Comparison of ENCODE assay signal across 11 mouse cellular contexts in genomic region chr17:65666388-65667161, GRCm38 (mm10). TPM values are rescaled to one million over a fixed set of nuclear protein-coding genes. Genes with fewer than 3 reads are reported as not detected.
DNase-seq lines count a peak whose midpoint lies in the region; ATAC-seq and TF ChIP-seq lines count a peak whose summit lies in the region.
"Had no signal": no experiment of that assay in that cellular context is flagged by ENCODE, and none has a peak within 500 bp of the region (broad histone marks: within the 10 kb centered on the region; RNA-seq: fewer than 3 reads in every experiment).

No protein-coding gene starts in this region.

- TF ChIP-seq RAD21 in MEL (IDR thresholded peaks at IDR 0.05; ENCODE audit: low read depth, low read length): no peak

- no peak for TF ChIP-seq POLR2A in MEL (IDR thresholded peaks at IDR 0.05; ENCODE audit: control insufficient read depth in 1 of 2, insufficient read depth in 1 of 2, low read depth in 1 of 2, low read length in 2 of 2, poor library complexity in 1 of 2)

- H3K27ac ChIP-seq in MEL (ENCODE audit: control insufficient read depth, low read depth, low read length): peak overlapping the region; percentile 58
- peak overlapping the region; percentile 66 for H3K27ac ChIP-seq in lung, postnatal 0 days (ENCODE audit: low read length)
- no peak overlapping the region for H3K27ac ChIP-seq in hindbrain, embryonic 12.5 days

- peaks cover 28 to 35% of the 10 kb centered on the region in 2 experiments for H3K4me1 ChIP-seq in MEL (ENCODE audit: control insufficient read depth in 1 of 2, insufficient read depth in 2 of 2, low read length in 2 of 2)
- H3K4me1 ChIP-seq in lung, postnatal 0 days (ENCODE audit: insufficient read depth, low read depth, low read length): peaks cover 3% of the 10 kb centered on the region; the same call in 1 of the 2 replicates
- H3K4me1 ChIP-seq in hindbrain, embryonic 12.5 days: no peaks in the 10 kb centered on the region

- no peaks in the 10 kb centered on the region for H3K79me2 ChIP-seq in MEL (ENCODE audit: control insufficient read depth, insufficient read depth, low read length, poor library complexity)

- TF ChIP-seq CTCF in MEL (IDR thresholded peaks at IDR 0.05 in 2 of 3, conservative IDR thresholded peaks at IDR 0.05 in 1 of 3; ENCODE audit: control insufficient read depth in 1 of 3, insufficient read depth in 1 of 3, low read depth in 2 of 3, low read length in 3 of 3, poor library complexity in 1 of 3, severe bottlenecking in 1 of 3): no peak
- no peak for TF ChIP-seq CTCF in lung, postnatal 0 days (IDR thresholded peaks at IDR 0.05)

- H3K9ac ChIP-seq in MEL (ENCODE audit: control insufficient read depth, low read depth, low read length, poor library complexity, severe bottlenecking): 0 out of 2 replicates have a peak overlapping the region, but pooled peaks have one; percentile 23
- no peak overlapping the region for H3K9ac ChIP-seq in lung, postnatal 0 days (replicated peaks; ENCODE audit: low read depth)
- no peak overlapping the region for H3K9ac ChIP-seq in hindbrain, embryonic 12.5 days
- H3K9ac ChIP-seq: forebrain, postnatal 0 days had no signal

- H3K9me3 ChIP-seq in MEL (replicated peaks; ENCODE audit: insufficient read depth, low read length): no peaks in the 10 kb centered on the region
- H3K9me3 ChIP-seq in lung, postnatal 0 days (ENCODE audit: low read length): no peaks in the 10 kb centered on the region
- H3K9me3 ChIP-seq in hindbrain, embryonic 12.5 days (replicated peaks): no peaks in the 10 kb centered on the region

- DNase-seq in embryo, embryonic 11 days: peak; percentile 29
- no peak for DNase-seq in embryo, embryonic 10 days (ENCODE audit: low spot score)
- DNase-seq in MEL (ENCODE audit: low read depth, low spot score): peak; percentile 76
- DNase-seq in kidney, adult 11 months: peak; percentile 71
- peak; percentile 86 for DNase-seq in lung, postnatal 0 days (ENCODE audit: low spot score)
- no peak for DNase-seq in thymus, postnatal 14 days
- no peak for DNase-seq in thymus, postnatal 25 days
- DNase-seq: cerebellum, postnatal 10 days; forebrain, postnatal 0 days had no signal

- no peaks in the 10 kb centered on the region for H3K27me3 ChIP-seq in MEL (ENCODE audit: control insufficient read depth in 1 of 2, insufficient read depth in 2 of 2, low read length in 2 of 2)
- H3K27me3 ChIP-seq in lung, postnatal 0 days (replicated peaks; ENCODE audit: insufficient read depth, low read length): no peaks in the 10 kb centered on the region
- H3K27me3 ChIP-seq in hindbrain, embryonic 12.5 days: no peaks in the 10 kb centered on the region

- TF ChIP-seq EP300 in MEL (IDR thresholded peaks at IDR 0.05; ENCODE audit: low read depth in 1 of 2, low read length in 2 of 2): peak; percentile 66 to 89
- TF ChIP-seq EP300 in lung, postnatal 0 days (IDR thresholded peaks at IDR 0.05): peak; percentile 90

- ATAC-seq in lung, postnatal 0 days: peak; percentile 78
- no peak for ATAC-seq in hindbrain, embryonic 12.5 days (ENCODE audit: low FRiP score)
- ATAC-seq: forebrain, postnatal 0 days had no signal

- H3K4me3 ChIP-seq in MEL (ENCODE audit: control insufficient read depth in 1 of 2, insufficient read depth in 1 of 2, low read depth in 2 of 2, low read length in 2 of 2): no peak overlapping the region; a peak in 1 of 4 replicates
- H3K4me3 ChIP-seq in lung, postnatal 0 days (ENCODE audit: low read depth, low read length): no peak overlapping the region
- no peak overlapping the region for H3K4me3 ChIP-seq in hindbrain, embryonic 12.5 days

- H3K36me3 ChIP-seq in MEL (ENCODE audit: control insufficient read depth in 1 of 2, insufficient read depth in 2 of 2, low read length in 2 of 2): peaks cover 0 to 37% of the 10 kb centered on the region in 2 experiments; a peak in 2 of 4 replicates
- H3K36me3 ChIP-seq in lung, postnatal 0 days (ENCODE audit: insufficient read depth, low read length): no peaks in the 10 kb centered on the region
- peaks cover 2% of the 10 kb centered on the region; the same call in 1 of the 2 replicates for H3K36me3 ChIP-seq in hindbrain, embryonic 12.5 days

- 41% methylated on average over 17 of the region's 17 CpGs for WGBS in lung, postnatal 0 days
- WGBS in hindbrain, embryonic 12.5 days: 85% methylated on average over 17 of the region's 17 CpGs

- no peak overlapping the region for H3K4me2 ChIP-seq in lung, postnatal 0 days (replicated peaks; ENCODE audit: low read depth, low read length)
- no peak overlapping the region for H3K4me2 ChIP-seq in hindbrain, embryonic 12.5 days (replicated peaks)

TF ChIP-seq in MEL, 35 proteins besides CTCF, POLR2A, EP300 and RAD21:
- TF ChIP-seq MEF2A (IDR thresholded peaks at IDR 0.05; ENCODE audit: extremely low read depth, insufficient replicate concordance, low read depth, low read length, poor library complexity, severe bottlenecking) (no peak), MAFK (IDR thresholded peaks at IDR 0.05; ENCODE audit: borderline replicate concordance, low read depth, low read length) (0 out of 2 replicates have a peak, but pooled peaks have one; percentile 12), USF2 (IDR thresholded peaks at IDR 0.05; ENCODE audit: borderline replicate concordance in 1 of 2, insufficient read depth in 1 of 2, low read depth in 1 of 2, low read length in 2 of 2) (no peak), GATA1 (IDR thresholded peaks at IDR 0.05; ENCODE audit: low read depth, low read length) (peak; percentile 69), ETS1 (IDR thresholded peaks at IDR 0.05; ENCODE audit: low read depth, low read length) (peak; percentile 96), JUND (IDR thresholded peaks at IDR 0.05; ENCODE audit: low read depth, low read length) (no peak), ZC3H11A (IDR thresholded peaks at IDR 0.05; ENCODE audit: low read depth, low read length) (no peak), NELFE (IDR thresholded peaks at IDR 0.05; ENCODE audit: low read depth, low read length) (no peak), RCOR1 (IDR thresholded peaks at IDR 0.05; ENCODE audit: low read depth, low read length) (peak; percentile 75; the same call in 1 of the 2 replicates), ZNF384 (IDR thresholded peaks at IDR 0.05; ENCODE audit: low read depth, low read length) (0 out of 2 replicates have a peak, but pooled peaks have one; percentile 50), TCF12 (IDR thresholded peaks at IDR 0.05; ENCODE audit: low read depth, low read length) (peak; percentile 86), TAL1 (IDR thresholded peaks at IDR 0.05; ENCODE audit: low read length) (peak; percentile 60), ELF1 (IDR thresholded peaks at IDR 0.05; ENCODE audit: low read depth, low read length) (peak; percentile 32; the same call in 1 of the 2 replicates), MYC (IDR thresholded peaks at IDR 0.05; ENCODE audit: low read depth, low read length) (0 out of 2 replicates have a peak, but pooled peaks have one; percentile 30), POLR2AphosphoS5 (IDR thresholded peaks at IDR 0.05; ENCODE audit: borderline replicate concordance, low read depth, low read length) (no peak), CHD1 (IDR thresholded peaks at IDR 0.05; ENCODE audit: low read depth, low read length) (no peak), KAT2A (conservative IDR thresholded peaks at IDR 0.05; ENCODE audit: low read depth, low read length) (no peak), MAZ (IDR thresholded peaks at IDR 0.05; ENCODE audit: low read depth, low read length) (no peak), ZKSCAN1 (IDR thresholded peaks at IDR 0.05; ENCODE audit: low read depth, low read length) (no peak), SIN3A (IDR thresholded peaks at IDR 0.05; ENCODE audit: low read length) (peak; percentile 58)

RNA-seq across cellular contexts. Expression of gene Txndc2, which starts 24.6 kb away (rescaled TPM):
- not detected in 2 replicates for total RNA-seq in MEL (2012; rRNA removed)
- polyA plus RNA-seq in MEL (2012; ENCODE audit: insufficient read depth in 1 of 2, insufficient read length in 2 of 2, low read depth in 1 of 2, low replicate concordance in 2 of 2, missing spikeins in 1 of 2): not detected
- 0.10 and 0.12 TPM in 2 replicates for polyA plus RNA-seq in lung, postnatal 0 days (2015; fragmentation: Nextera tagmentation; extraction: Ambion mirVana)
- polyA plus RNA-seq in hindbrain, embryonic 12.5 days (2016; fragmentation: Nextera tagmentation; extraction: Ambion mirVana): 0.13 and 0.27 TPM in 2 replicates
- total RNA-seq: left cerebral cortex, postnatal 25 days had no signal
- polyA plus RNA-seq: forebrain, postnatal 0 days had no signal

RNA-seq across cellular contexts. Expression of gene Vapa, which starts 53.2 kb away (rescaled TPM):
- total RNA-seq in MEL (2012; rRNA removed): 56.7 and 60.2 TPM in 2 replicates
- polyA plus RNA-seq in MEL (2012; ENCODE audit: insufficient read depth in 1 of 2, insufficient read length in 2 of 2, low read depth in 1 of 2, low replicate concordance in 2 of 2, missing spikeins in 1 of 2): 100 to 1,000 TPM in 1 of 2 experiments, 10 to 100 TPM in 1; 85.3 to 507 TPM
- 221 and 231 TPM in 2 replicates for polyA plus RNA-seq in lung, postnatal 0 days (2015; fragmentation: Nextera tagmentation; extraction: Ambion mirVana)
- 264 and 270 TPM in 2 replicates for polyA plus RNA-seq in hindbrain, embryonic 12.5 days (2016; fragmentation: Nextera tagmentation; extraction: Ambion mirVana)

Comparison
In these comparisons a context has a peak if more than half of its experiments do, and no peak if none do; other contexts are left out.
1. DNase-seq: peak in embryo, embryonic 11 days (single experiment), MEL (single experiment), kidney, adult 11 months (single experiment) and lung, postnatal 0 days (single experiment); none in embryo, embryonic 10 days (single experiment), thymus, postnatal 14 days (single experiment) and thymus, postnatal 25 days (single experiment).